8 mouse cellular contexts compared by ENCODE assay signal in the genomic region with DNA sequence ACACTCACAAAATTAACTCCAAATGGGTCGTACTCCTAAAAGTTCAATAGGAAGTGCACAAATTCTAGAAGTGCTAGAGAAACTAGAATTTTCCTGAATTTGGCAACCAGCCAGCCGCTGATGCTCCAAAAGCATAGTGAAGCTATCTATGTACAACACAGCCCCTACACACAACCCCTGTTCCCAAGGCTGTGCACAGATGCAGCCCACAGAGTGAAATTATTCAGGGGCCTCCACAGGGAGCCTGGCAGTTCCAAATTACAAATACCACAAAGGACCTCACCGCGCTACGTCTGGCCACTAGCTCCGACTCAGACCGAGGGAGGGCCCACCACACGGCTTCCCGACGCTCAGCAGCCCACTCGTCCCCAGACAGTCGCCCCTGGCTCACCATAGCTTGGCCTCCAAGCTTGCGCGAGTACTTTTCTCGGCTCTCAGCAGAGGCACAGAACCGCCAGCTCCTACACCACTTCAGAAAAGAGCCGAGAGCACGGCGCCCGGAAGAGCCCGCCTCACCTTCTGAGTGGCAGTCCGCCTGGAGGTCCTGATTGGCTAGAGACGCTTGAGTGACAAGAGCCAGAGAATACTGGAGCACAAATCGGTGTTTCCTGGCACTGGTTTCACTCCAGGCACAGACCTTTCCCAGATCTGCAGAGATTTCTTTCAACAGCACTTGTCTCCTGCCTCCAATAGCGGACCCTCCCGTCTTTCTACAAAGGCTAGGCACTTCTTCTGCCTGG. TPM values are rescaled to one million over a fixed set of nuclear protein-coding genes. Genes with fewer than 3 reads are reported as not detected.
A peak's percentile ranks its signal among the peaks of the same experiment; 100 is the strongest.
DNase-seq lines count a peak whose midpoint lies in the region; ATAC-seq lines count a peak whose summit lies in the region.

No protein-coding gene starts in this region.

- peaks cover 14% of the 10 kb centered on the region for H3K4me1 ChIP-seq in megakaryocyte, embryonic 14.5 days

- peak overlapping the region; percentile 97 for H3K4me3 ChIP-seq in megakaryocyte, embryonic 14.5 days (replicated peaks)

- peak; percentile 99 for ATAC-seq in inflammation-experienced regulatory T-cells, adult 6 months

- H3K36me3 ChIP-seq in megakaryocyte, embryonic 14.5 days (replicated peaks; ENCODE audit: low read length) = no peaks in the 10 kb centered on the region

- DNase-seq in adrenal gland, adult 18-20 months (ENCODE audit: low spot score in 2 of 2) = peak; percentile 79 to 81
- peak; percentile 94 for DNase-seq in embryo, embryonic 10 days (ENCODE audit: low spot score)
- peak; percentile 85 for DNase-seq in gastrocnemius, postnatal 25 days
- peak; percentile 85 to 94 for DNase-seq in left cerebral cortex, adult 9 months (ENCODE audit: low spot score in 2 of 2)
- peak; percentile 91 to 94 for DNase-seq in right cerebral cortex, adult 2 months (ENCODE audit: low spot score in 2 of 2)
- peak; percentile 54 for DNase-seq in urinary bladder, postnatal 10 days (ENCODE audit: low spot score)

- H3K9me3 ChIP-seq in megakaryocyte, embryonic 14.5 days = peaks cover 9% of the 10 kb centered on the region

- H3K27me3 ChIP-seq in megakaryocyte, embryonic 14.5 days (replicated peaks) = peaks cover 16% of the 10 kb centered on the region

RNA-seq across cellular contexts. Expression of a gene that starts 58.1 kb away (rescaled TPM):
- total RNA-seq in adrenal gland, adult 18-20 months (2021) = not detected
- total RNA-seq in gastrocnemius, postnatal 25 days (2021) = not detected
- not detected for polyA plus RNA-seq in inflammation-experienced regulatory T-cells, adult 6 months (2017; shearing (Covaris generic))
- not detected in 2 replicates for polyA plus RNA-seq in megakaryocyte, embryonic 14.5 days (2012; ENCODE audit: insufficient read depth, low replicate concordance)

Comparison
In these comparisons a context has a peak if more than half of its experiments do, and no peak if none do; other contexts are left out.
1. Peak in every context shown above with its lines: DNase-seq, ATAC-seq and H3K4me3 ChIP-seq.